ENCODE assay signal across 25 mouse cellular contexts in genomic region chr11:109103386-109103785, GRCm38 (mm10). TPM values are rescaled to one million over a fixed set of nuclear protein-coding genes. Genes with fewer than 3 reads are reported as not detected.
"Had no signal": no experiment of that assay in that cellular context is flagged by ENCODE, and none has a peak within 500 bp of the region (broad histone marks: within the 10 kb centered on the region; RNA-seq: fewer than 3 reads in every experiment).

No protein-coding gene starts in this region.

- H3K9ac ChIP-seq: liver, embryonic 14.5 days; lung, embryonic 14.5 days; midbrain, embryonic 13.5 days; stomach, embryonic 15.5 days had no signal

- H3K9me3 ChIP-seq: midbrain, embryonic 10.5 days; midbrain, embryonic 13.5 days; stomach, embryonic 15.5 days had no signal

- ATAC-seq: midbrain, embryonic 13.5 days; midbrain, embryonic 16.5 days had no signal

- DNase-seq: lung, adult 18-20 months; lung, embryonic 14.5 days; lung, postnatal 10 days; lung, postnatal 4 days; retina, postnatal 1 day; right cerebral cortex, adult 18-20 months; right cerebral cortex, postnatal 25 days; right cerebral cortex, postnatal 4 days; thymus, adult 2 months; thymus, postnatal 25 days; thymus, postnatal 4 days had no signal

- H3K27me3 ChIP-seq: midbrain, embryonic 13.5 days; stomach, embryonic 15.5 days had no signal

- H3K4me3 ChIP-seq: midbrain, embryonic 10.5 days; midbrain, embryonic 13.5 days; myocyte; stomach, embryonic 15.5 days had no signal

- H3K4me2 ChIP-seq: lung, embryonic 14.5 days; midbrain, embryonic 13.5 days; stomach, embryonic 15.5 days had no signal

- H3K27ac ChIP-seq: liver, embryonic 14.5 days; midbrain, embryonic 10.5 days; midbrain, embryonic 13.5 days; stomach, embryonic 15.5 days; stomach, postnatal 0 days had no signal

- H3K36me3 ChIP-seq: midbrain, embryonic 10.5 days; midbrain, embryonic 13.5 days; stomach, embryonic 15.5 days had no signal

RNA-seq across cellular contexts. Expression of gene E030025P04Rik, which starts 40.8 kb away (rescaled TPM):
- total RNA-seq: megakaryocyte, adult 5-6 weeks; megakaryocyte-erythroid progenitor cell, adult 5-6 weeks had no signal
- polyA plus RNA-seq: liver, embryonic 14.5 days; liver, embryonic 16.5 days; lung, embryonic 14.5 days; midbrain, embryonic 10.5 days; midbrain, embryonic 13.5 days; midbrain, embryonic 16.5 days; myocyte; neural tube, embryonic 11.5 days; neural tube, embryonic 14.5 days; spleen, adult 2 months; stomach, embryonic 15.5 days; stomach, postnatal 0 days; testis, adult 2 months; thymus, adult 2 months had no signal
